Mouse (Mus musculus) embryonic fibroblast, embryonic 13.5 days (primary cell): ENCODE data around the gene Rab3b.

ENCODE experiments used
- CTCF ChIP-seq: IDR thresholded peaks from 2 replicates; pipeline ENCODE4 v1.5.1; 2011; ENCODE audit warnings: mild to moderate bottlenecking, control low read depth, low read length, moderate library complexity, borderline replicate concordance; ENCODE audit not compliant: insufficient read depth
- POLR2A ChIP-seq: IDR thresholded peaks from 2 replicates; pipeline ENCODE4 v1.6.1; 2011; ENCODE audit warnings: low read depth, mild to moderate bottlenecking, control low read depth, low read length, moderate library complexity

DNA sequence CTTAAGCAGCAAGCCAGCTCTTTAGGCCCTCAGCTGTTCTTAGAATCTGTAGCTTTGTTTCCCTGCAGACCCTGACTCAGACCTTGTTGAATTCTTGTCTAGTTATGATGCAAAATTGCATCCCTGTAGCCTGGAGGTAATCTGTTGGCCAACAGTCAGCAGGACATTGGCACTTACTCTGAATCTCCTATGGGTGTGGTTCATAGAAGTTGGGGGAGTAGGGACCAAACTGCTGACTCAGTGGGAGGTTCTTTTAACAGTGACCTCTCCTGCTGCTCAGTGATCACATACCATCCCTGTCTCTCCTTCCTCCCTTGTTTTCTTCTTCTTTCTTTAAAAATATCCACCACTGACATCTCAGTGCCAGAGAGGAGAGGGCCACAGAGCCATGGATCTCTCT is 111.2 kb downstream of the Rab3b start:
- TF ChIP-seq POLR2A (no peak), CTCF (no peak)
